Mouse (Mus musculus) c-Kit-positive CD71-positive TER-119-positive erythroid progenitor cells, embryonic 14.5 days (primary cell): ENCODE data around the gene Col16a1.
A peak's percentile ranks its signal among the peaks of the same experiment; 100 is the strongest.

Experiments used
- DNase-seq: peaks from one replicate; pipeline ENCODE4 v3.0.0-alpha.2; 2013; ENCODE audit warnings: low spot score

Col16a1 gene

DNA sequence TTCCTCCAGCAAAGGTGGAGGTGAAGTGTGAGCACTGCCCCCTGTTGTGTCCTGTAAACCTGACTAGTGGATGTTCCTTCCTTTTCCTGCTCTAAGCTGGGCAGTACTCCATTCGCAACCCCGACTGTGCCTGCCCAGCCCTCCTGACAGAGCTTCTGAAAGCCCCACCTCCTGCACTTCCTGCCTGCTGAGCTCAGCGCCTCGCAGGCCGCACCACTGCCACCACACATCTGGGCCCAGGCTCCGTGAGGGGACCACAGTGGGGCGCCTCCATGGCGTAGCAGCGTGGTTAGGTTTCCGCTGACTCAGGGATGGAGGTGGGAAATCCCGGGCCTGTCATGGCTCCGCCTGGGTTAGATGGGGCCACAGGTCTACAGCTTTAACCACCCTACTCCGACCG lies 2.0 kb upstream of the Col16a1 start:
- DNase-seq: no peak

DNA sequence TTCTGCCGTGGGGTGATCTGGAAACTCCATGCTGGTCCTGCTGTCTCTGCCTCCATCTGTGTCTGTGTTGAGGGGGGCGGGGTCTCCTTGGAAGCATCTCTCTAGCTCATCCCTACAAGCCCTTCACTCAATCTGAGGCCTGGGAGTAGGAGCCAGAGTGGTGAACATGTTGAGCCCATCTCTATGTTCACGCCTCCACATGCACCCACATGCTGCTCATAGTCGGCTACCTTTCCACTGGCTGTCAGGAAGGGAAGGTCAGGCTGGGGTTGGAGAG lies 501 bp downstream of the Col16a1 start:
- DNase-seq: no peak

DNA sequence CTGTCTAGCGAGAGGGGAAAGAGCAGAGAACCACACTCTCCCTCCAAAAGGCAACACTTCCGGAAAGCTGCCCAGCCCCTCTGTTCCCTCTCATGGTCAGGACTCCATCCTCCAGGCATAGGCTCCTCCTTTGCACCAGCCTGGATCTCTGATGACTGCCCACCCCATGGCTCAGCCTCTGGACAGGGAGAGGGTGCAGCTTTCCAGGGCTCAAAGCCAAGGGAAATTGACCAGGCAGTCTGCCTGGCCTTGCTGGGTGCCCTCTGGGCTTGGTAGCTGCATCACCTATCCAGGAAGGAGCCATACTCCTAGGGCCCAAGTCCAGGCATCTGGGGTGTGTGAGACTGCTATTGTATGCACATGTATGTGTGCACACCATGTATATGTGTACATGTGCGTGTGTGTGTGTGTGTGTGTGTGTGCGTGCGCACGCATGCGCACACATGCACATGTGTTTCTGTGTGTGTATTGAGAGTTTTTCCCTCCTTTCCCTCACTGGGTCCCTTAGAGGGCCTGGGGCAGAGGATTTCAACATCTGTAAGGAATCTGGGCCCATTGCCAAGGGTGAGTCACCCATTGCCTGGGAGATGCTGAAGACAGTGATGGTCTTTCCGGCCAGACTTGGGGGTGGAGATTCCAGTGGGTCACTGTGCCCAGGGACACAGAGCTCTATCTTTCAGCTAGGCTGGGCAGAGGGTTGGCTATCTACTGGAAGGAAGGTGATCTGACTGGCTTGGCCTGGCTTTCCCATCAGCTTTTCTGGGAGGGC lies 2.6 kb downstream of the Col16a1 start:
- no peak for DNase-seq

DNA sequence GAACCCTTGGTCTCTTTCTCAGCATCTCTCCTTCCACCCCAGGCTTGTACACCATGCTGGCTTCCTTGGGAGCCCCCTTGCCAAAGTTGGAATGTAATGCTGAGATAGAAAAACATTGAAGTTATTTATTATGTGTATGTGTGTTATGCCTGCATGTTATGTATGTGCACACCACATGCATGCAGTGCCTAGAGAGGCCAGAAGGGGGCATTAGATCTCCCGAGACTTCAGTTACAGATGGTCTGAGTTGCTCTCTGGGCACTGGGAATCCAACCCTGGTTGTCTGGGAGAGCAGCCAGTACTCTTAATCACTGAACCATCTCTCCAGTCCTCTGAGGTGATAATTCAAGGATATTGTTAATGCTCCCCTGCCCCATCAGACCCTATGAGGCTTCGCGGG lies 4.6 kb downstream of the Col16a1 start:
- DNase-seq: no peak

DNA sequence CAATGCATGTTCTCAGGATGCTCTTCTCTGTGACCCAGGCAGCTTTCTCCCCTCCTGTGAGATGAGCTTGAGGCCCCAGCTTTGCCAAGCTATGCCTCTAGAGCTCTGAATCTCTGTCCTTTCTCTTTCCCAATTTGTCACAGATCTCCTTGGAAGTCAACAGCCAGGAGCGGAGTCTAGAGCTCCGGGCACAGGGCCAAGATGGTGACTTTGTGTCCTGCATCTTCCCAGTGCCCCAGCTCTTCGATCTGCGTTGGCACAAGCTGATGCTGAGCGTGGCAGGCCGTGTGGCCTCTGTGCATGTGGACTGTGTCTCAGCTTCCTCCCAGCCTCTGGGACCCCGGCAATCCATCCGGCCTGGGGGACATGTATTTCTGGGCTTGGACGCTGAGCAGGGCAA lies 5.5 kb downstream of the Col16a1 start:
- no peak for DNase-seq

DNA sequence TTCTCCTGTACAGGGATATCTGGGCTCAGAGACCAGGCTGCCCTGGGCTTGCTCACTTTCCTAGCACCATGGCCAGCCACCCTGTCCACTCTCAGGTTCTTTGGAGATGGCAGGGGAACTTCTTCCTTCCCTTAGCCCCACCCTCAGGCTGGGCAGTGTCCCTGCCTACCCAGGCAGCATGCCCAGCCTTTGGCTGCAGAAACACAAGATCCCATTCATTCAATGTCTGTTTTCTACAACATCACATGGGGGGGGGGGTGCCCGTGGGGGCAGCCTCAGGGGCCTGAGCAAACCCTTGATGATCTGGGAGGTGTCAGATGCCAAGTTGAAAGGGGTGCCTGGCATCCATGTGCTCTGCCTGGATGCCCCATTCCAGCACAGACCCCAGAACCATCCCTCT lies 7.1 kb downstream of the Col16a1 start:
- DNase-seq: no peak

DNA sequence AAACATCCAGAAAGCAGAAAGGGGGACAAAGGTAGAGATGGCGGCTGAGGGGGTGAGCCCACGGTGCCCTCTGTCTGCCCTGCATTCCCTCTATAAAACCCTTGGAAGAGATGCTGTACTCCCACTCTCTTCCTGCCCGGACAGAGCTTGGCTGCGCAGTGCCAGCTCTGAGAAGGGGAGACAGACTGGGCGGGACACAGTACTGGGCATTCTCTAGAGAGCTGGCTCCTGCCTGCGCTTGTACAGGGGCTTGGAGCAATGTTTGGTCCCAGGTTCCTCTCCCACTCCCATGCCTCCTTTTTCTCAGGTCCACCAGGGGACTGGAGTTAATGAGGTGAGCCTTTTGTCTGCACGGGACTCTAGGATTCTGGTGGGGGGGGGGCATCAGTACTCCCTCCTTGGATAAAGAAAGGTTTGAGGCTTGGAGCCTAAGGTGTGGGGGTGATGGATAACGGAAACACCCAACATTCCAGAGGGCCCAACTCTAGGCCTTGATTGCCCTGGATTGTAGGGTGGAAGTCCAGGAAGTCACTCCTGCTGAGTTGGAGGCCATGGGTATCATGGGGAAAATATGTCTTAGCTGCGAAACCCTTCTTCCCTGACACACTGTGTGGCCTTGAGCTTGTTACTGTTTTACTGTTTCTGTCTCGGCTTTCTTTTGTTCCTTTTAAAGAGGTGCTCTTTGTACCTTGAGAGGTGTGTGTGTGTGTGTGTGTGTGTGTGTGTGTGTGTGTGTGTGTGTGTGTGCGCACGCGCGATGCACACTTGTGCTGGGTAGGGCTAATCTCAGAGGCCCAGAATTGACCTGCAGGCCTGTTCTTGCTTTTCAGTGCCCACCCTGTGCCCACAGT lies 7.7 kb downstream of the Col16a1 start:
- no peak for DNase-seq

DNA sequence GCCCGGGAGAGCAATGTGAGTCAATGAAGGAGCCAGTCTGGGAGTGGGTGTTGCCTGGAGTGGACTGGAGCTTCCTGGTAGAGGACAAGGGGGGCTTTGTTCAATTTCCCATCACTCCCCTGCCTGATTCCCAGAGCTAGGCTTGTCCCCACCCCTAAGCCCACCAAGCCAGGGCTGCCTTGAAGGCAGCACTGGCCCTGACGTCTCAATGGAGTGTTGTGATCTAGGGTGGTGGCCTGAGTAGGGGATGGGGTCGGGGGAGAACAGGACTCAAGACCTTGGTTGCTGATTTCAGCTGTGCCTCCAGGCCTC lies 8.3 kb downstream of the Col16a1 start:
- DNase-seq: no peak

DNA sequence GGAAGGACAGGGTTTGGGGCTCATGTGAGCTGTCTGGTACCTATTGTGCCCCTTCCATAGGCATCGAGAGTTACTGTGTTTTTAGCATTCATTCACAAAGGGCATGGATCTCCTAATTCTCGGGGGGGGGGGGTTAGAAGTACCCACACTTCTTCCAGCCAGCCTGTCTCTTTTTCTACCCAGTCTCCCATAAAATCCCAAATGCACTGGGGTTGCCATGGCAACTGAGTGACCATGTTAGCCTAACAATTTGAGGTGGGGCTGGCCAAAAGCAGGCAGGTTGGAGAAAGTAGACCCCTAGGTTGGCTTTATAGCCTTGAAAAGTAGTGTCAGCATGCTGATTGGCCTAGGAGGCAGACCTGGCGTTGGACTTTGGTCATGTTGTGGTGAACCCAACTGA lies 8.8 kb downstream of the Col16a1 start:
- no peak for DNase-seq

DNA sequence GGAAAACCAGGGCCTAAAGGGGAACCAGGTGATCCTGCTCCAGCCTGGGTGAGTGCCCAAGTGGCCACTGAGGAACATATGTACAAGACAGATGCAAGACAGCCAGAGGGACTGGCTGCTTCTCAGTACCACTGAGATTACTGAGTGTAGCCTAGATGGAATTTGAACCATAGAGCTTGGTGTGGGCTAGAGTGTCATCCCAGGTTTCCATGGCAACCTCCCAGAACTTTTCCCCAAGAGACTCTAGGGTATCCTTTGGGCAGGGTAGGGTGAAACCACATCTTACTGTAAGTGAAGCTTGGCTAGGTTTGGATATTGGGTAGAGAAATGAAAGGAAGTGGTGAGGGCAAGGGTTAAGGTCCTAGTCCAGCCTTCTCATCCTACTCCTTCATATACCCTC lies 13.3 kb downstream of the Col16a1 start:
- DNase-seq: no peak

DNA sequence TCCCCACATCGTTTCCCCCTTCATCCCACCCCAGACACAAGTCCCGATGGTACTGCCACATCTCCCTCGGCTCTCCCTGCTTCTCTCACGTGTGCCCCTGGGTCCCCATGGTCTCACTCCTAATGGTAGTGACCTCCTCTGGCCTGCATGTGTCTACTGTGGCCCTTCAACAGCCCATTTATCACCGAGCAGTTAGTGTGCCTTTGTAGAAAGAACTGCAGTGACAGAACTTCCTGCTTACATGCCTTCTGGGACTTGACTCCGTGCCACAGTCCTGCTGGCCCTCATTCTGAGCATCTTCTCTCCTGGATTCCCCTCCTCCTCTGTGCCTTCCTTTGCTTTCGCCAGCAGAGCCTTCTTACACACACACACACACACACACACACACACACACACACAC lies 15.6 kb downstream of the Col16a1 start:
- DNase-seq: no peak

DNA sequence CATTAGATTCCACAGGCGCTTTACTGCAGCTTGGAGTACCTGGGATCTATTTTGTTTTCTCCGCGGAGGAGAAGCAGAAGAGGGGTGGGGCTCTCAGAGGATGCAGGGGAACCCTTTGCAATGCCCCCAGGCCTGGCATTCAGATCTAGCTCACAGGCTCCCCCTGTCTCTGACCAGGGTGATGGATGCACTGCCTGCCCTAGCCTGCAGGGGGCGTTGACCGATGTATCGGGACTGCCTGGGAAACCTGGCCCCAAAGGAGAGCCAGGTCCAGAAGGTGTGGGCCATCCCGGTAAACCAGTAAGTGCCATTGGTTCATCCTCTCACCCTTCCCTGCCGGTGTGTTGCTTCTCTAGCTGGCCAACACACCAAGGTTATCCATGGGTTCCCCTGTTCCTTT lies 19.2 kb downstream of the Col16a1 start:
- peak; percentile 18 for DNase-seq

DNA sequence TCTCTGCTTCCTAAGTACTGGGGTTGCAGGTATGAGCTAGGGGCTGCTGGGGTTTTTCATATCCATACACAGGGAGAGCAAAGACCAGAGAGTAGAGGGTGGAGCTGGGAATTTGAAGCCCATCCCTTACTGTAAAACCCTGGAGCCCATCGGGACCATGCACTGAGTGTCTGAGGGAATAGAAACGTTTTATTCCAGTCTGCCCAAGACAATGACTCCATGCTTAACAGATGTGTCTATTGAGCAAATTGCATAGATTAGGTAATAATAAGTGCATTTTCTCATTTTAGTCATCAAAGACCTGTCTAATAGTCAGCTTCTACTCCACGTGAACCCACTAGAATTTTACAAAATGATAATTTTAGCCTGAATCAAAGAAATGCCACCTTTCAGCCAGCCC lies 22.9 kb downstream of the Col16a1 start:
- DNase-seq: no peak

DNA sequence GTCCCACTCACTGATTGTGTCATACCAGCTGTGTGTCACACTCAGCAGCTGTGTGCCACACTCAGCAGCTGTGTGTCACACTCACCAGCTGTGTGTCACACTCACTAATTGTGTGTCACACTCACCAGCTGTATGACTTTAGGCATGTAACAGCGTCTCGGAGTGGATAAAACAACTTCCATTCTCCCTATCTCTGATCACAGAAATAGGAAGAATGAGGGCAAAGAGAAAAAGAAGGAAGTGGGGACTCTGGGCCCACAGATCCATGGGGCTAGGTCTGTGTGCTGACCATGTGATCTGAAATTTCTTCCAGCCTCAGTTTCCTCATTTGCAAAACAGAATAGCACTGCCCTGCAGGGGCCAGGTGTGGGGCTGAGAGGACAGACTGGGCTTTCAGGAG lies 24.1 kb downstream of the Col16a1 start:
- DNase-seq: no peak

DNA sequence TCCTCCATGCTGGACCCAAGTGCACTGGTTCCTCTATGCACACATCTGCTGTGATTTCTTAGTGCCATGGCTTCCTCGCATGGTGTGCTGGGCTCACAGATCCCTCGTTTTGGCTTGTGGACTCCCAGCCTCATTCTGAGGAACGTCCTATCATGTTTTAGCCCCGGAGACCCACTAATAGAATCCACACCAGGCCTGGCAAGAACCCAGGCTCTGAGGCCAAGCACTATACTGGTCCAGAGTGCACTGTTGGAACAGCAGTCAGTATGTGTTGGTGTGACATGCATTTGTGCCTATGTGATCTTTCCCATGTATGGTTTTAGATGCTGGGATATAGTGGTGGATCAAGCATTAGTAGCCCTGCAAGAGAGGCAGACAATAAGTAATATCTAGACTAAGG lies 25.7 kb downstream of the Col16a1 start:
- DNase-seq: no peak

DNA sequence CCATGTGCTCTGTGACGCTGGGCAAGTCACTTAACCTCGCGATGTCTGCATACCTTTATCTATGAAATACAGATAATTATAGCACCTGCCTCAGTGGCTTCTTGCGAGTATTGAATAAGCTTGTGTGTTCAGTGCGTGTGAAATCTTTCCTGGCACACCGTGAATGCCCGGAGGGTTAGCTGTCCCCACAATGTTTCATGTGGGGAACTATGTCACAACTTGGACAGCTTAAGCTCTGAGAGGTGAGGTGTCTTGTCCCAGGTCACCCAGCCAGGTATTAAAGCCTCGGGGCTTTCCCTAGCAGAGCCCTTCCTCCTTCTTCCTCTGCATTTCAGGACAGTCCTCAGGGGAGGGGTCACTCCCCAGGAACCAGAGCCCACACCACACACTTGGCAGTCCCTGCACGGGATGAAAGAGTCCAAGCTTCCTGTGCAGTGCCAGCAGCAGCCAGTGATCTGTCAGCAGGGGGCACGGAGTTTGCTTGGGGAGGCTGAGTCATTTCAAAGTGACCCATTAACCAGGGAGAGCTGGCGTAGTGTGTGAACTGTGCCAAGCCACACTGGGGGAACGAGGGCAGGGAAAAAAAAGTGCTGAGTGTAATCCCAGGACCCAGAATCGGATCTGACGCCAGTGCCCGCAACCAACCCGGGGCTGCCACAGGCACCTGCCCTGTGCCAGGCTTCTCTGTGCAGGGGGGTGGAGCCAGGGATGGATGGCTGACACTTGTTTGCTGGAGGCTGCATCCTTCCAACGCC lies 27.3 kb downstream of the Col16a1 start:
- DNase-seq: no peak

DNA sequence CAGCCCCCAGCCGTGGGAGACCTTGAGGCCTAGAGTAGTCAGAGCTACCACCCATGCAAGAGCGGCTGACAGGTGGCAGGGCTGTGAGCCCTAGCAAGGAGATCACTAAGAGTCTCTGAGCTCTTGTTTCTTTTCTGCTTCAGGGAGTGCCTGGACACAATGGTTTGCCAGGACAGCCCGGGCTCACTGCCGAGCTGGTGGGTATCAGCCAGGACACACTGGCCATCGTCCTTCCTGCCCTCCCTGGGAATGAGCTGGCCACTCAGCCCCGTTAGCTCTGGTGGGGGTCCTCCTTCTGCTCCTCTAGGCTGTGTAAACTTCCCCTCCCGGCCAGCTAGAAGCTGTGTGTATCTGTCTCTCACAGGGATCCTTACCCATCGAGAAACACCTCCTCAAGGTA lies 29.2 kb downstream of the Col16a1 start:
- no peak for DNase-seq

DNA sequence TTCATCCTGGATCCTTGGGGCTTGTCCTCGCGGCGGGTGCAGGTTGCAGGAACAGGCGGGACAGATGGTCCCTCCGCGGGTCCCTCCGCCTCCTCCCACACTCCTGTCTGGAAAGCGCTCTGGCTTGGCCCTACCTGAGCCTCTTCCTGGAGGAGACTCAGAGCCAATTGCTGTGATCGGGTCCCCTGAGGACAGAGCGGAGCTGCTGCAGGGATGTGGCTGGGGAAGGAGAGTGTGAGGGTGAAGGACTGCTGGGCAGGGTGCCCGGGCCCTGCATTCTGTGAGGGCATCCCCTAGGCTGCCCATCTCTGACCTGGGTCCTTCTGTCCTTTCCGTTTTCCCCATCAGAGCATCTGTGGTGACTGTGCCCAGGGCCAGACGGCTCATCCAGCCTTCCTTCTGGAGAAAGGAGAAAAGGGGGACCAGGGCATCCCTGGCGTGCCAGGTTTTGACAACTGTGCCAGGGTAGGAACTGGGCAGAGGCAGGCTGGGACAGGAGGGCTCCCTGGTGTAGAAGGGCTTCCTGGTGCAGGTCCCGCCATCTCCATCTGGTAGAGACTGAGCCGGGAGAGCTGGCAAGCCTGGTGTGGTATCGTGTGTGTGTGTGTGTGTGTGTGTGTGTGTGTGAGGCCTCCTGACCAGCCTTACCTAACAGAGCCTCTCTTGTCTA lies 31.3 kb downstream of the Col16a1 start:
- no peak for DNase-seq

DNA sequence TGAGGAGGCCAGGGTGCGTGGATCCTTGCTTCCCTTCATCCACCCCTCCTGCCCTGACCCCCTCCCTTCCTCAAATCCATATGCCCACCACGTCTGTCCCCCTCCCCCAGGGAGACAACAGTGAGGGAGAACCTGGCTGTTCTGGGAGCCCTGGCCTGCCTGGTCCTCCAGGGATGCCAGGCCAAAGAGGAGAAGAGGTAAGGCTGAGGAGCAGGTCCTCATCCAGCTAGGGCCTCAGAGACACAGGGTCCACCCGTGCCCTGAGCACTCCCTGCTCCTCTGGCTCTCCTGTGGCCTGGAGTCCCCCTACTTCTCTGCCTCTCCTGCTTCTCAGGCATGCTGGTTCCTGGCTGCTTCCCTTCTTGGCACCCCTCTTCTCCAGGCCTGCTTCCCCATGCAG lies 31.9 kb downstream of the Col16a1 start:
- DNase-seq: no peak

DNA sequence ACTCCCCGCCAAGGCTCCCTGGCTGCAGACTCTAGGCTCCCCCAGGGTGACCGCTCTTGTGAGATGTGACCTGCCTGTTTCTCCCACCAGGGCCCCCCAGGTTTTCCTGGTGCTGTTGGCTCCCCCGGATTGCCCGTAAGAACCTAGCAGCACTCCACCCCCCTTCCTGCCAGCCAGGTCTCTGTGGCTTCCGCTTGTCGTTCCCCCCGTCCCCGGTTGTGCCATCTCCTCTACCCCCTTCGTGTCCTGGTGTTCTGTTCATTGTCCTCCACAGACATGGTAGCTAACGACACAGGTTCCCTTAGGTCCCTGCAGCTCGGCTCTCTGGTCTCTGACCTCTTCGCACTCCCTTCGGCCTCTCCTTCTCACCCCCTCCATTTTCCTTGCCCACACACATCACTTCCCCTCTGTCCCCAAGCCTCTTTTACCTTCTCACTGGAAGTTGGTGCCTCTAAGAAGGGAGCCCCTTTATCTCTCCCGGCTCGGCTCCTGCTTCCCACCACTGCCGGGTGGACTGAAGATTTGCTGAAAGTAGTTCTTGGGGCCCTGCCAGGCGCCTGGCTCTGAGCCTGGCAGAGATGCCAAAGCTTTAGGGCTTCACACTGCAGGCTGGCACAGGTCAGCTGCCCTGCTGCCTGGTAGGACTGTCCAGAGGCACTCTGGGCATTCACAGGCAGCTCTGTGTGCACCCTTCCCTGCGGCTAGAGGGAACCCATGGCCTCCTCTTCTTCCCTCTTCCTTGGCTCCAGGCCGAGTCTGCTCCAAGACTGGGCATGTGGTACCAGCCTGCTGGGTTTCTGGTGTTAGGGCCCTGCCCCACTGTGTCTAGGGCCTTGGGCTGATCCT lies 33.9 kb downstream of the Col16a1 start:
- no peak for DNase-seq

DNA sequence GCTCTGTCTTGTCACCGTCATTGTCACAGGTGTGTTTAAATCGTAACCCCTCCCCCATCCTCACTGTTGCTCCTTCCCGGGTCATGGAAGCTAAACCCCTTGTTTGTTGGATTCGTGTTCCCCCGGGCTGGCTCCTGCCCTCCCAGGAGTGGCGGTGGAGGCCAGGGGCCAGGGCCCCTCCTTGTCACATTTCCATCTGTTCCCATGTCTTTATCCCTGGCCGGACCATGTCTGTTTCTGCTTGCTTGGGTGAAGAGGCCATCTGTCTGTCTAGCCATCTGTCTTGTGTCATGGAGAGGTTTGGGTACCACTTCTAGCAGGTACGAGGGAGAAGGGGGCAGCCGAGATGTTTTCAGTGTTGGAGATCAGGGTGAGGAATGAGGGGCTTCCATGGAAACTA lies 34.6 kb downstream of the Col16a1 start:
- no peak for DNase-seq
